Mouse (Mus musculus): ENCODE measurements around the gene Clec4f. TPM values are rescaled to one million over a fixed set of nuclear protein-coding genes. Genes with fewer than 3 reads are reported as not detected.

Gene Clec4f
- polyA plus RNA-seq, 1 experiment from 2014 or later = not detected

DNA sequence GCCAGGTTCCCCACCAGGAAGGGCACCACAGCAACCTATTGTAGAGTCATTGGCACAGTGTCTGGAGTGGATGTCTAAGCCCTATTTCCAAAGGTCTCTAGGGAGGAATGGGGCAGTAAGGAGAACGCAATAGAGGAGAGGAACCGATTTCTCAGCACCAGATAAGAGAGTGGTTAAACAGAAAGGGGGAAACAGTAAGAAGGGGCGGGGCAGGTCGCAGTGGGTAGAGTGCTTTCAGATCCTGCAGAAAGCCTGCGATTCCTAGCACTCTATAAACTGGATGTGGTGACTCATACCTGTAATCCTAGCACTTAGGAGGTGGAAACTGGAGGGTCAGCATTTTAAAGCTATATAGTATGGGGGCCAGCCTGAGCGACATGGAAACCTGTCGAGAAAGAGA, 40.7 kb upstream of the Clec4f start:
- peaks cover 98% of the 10 kb centered on the region for H3K27me3 ChIP-seq (ENCODE audit: control insufficient read depth, insufficient read depth, low read length)
- ATAC-seq (ENCODE audit: low FRiP score) = no peak
- no peaks in the 10 kb centered on the region for H3K36me3 ChIP-seq (replicated peaks; ENCODE audit: control insufficient read depth, insufficient read depth)
- WGBS = 0% methylated on average over 7 of the region's 7 CpGs
- H3K4me3 ChIP-seq (replicated peaks; ENCODE audit: low read length) = no peak overlapping the region
- no peaks in the 10 kb centered on the region for H3K4me1 ChIP-seq (replicated peaks; ENCODE audit: control insufficient read depth, insufficient read depth, low read length)
- no peak overlapping the region for H3K9ac ChIP-seq
- no peaks in the 10 kb centered on the region for H3K9me3 ChIP-seq (ENCODE audit: control insufficient read depth, low read length)
- no peak overlapping the region for H3K4me2 ChIP-seq (replicated peaks)
- no peak overlapping the region for H3K27ac ChIP-seq
- DNase-seq (ENCODE audit: low spot score) = no peak

DNA sequence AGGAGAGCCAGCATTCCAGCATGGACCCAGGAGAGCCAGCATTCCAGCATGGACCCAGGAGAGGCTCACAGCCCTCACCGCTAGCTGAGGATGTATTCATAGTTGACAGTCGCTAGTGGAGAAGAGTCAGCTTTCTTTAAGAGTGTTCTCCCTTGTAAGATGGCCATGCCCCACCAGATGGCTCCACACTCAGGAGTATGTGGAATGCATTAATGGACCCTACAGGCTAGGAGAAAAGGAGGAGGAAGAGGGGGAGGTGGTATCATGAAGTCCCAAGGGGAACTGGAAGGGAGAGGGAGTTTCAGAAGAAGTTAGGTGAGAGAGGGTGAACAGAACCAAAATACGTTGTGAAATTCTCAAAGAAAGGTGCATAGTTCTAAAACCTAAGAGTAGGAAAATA, 39.7 kb upstream of the Clec4f start:
- DNase-seq (ENCODE audit: low spot score) (no peak), ATAC-seq (ENCODE audit: low FRiP score) (no peak)
- no peak overlapping the region for H3K27ac ChIP-seq
- 5% methylated on average over 3 of the region's 3 CpGs for WGBS
- H3K27me3 ChIP-seq (ENCODE audit: control insufficient read depth, insufficient read depth, low read length) = peaks cover 99% of the 10 kb centered on the region
- no peaks in the 10 kb centered on the region for H3K9me3 ChIP-seq (ENCODE audit: control insufficient read depth, low read length)
- no peaks in the 10 kb centered on the region for H3K4me1 ChIP-seq (replicated peaks; ENCODE audit: control insufficient read depth, insufficient read depth, low read length)
- H3K9ac ChIP-seq = no peak overlapping the region
- H3K4me3 ChIP-seq (replicated peaks; ENCODE audit: low read length) = no peak overlapping the region
- no peak overlapping the region for H3K4me2 ChIP-seq (replicated peaks)
- no peaks in the 10 kb centered on the region for H3K36me3 ChIP-seq (replicated peaks; ENCODE audit: control insufficient read depth, insufficient read depth)

DNA sequence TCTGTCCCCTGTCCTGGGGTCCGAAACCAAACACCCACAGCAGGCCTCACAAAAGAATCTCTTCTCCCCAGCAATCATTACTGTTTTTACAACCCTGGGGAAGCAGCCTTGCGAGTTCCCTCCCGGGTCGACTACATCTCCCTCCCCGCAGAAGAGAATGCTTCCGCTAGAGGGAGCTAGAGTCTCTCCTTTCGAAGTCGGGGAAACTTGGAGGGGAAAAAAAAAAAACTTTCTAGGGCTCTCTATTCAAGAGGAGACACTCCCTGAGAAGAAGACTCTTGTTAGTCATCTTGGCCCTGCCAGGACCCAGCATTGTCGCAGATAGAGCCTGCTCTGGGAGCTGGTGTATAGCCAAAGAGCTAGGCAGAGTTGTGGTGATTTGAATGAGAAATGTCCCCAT, 37.8 kb upstream of the Clec4f start:
- no peaks in the 10 kb centered on the region for H3K9me3 ChIP-seq (ENCODE audit: control insufficient read depth, low read length)
- H3K9ac ChIP-seq = no peak overlapping the region
- ATAC-seq (ENCODE audit: low FRiP score) (no peak), DNase-seq (ENCODE audit: low spot score) (peak; percentile 85)
- 0% methylated on average over 9 of the region's 9 CpGs for WGBS
- no peaks in the 10 kb centered on the region for H3K36me3 ChIP-seq (replicated peaks; ENCODE audit: control insufficient read depth, insufficient read depth)
- no peak overlapping the region for H3K27ac ChIP-seq
- H3K4me1 ChIP-seq (replicated peaks; ENCODE audit: control insufficient read depth, insufficient read depth, low read length) = no peaks in the 10 kb centered on the region
- peaks cover 96% of the 10 kb centered on the region for H3K27me3 ChIP-seq (ENCODE audit: control insufficient read depth, insufficient read depth, low read length)
- H3K4me3 ChIP-seq (replicated peaks; ENCODE audit: low read length) = no peak overlapping the region
- no peak overlapping the region for H3K4me2 ChIP-seq (replicated peaks)

DNA sequence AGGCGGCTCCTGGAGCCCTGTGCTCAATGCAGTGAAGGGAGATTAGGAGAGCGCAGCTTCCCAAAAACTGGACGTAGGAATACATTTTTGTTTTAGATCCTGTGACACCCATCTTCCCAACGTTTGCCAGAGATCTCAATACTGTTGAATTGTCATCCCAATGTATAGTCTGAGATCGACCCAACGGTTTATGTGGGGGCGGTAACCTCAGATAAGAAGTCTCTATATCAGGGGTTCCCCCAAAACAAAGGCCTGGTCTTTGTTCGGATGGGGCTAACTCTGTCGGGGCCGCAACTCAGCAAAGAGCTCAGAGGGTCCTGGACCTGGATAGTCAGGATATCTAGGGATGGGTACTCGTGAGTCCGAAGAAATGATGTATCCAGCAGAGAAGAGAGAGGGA, 37.0 kb upstream of the Clec4f start:
- no peak for ATAC-seq (ENCODE audit: low FRiP score)
- H3K4me3 ChIP-seq (replicated peaks; ENCODE audit: low read length) = no peak overlapping the region
- 3% methylated on average over 12 of the region's 12 CpGs for WGBS

DNA sequence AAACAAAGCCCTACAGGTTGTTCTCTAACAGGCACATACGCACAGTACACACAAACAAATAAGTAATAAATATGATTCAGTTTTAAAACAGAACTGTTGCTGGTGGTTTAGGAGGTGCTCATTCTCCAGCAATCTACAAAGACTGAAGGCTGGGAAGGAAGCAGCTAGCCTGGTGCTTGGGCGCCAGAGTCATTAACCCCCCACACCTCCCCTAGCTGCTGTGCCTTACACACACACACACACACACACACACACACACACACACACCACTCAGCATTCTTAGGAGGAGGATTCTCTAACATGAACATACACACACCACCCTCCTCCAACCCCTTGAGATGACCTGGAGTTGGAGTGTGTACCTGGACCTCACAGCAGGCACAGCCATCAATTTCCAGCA, 34.9 kb upstream of the Clec4f start:
- H3K4me3 ChIP-seq (replicated peaks; ENCODE audit: low read length) = no peak overlapping the region
- ATAC-seq (ENCODE audit: low FRiP score) = no peak
- no peak overlapping the region for H3K27ac ChIP-seq
- no peaks in the 10 kb centered on the region for H3K9me3 ChIP-seq (ENCODE audit: control insufficient read depth, low read length)
- DNase-seq (ENCODE audit: low spot score) = no peak
- WGBS = 73% methylated on average over 2 of the region's 2 CpGs
- H3K4me1 ChIP-seq (replicated peaks; ENCODE audit: control insufficient read depth, insufficient read depth, low read length) = no peaks in the 10 kb centered on the region
- H3K4me2 ChIP-seq (replicated peaks) = no peak overlapping the region
- no peaks in the 10 kb centered on the region for H3K36me3 ChIP-seq (replicated peaks; ENCODE audit: control insufficient read depth, insufficient read depth)
- peaks cover 67% of the 10 kb centered on the region for H3K27me3 ChIP-seq (ENCODE audit: control insufficient read depth, insufficient read depth, low read length)
- H3K9ac ChIP-seq = no peak overlapping the region

More for the DNA sequence above, 37.0 kb upstream of the Clec4f start:
- DNase-seq (ENCODE audit: low spot score) = no peak
- no peaks in the 10 kb centered on the region for H3K9me3 ChIP-seq (ENCODE audit: control insufficient read depth, low read length)
- H3K4me1 ChIP-seq (replicated peaks; ENCODE audit: control insufficient read depth, insufficient read depth, low read length) = no peaks in the 10 kb centered on the region
- H3K27me3 ChIP-seq (ENCODE audit: control insufficient read depth, insufficient read depth, low read length) = peaks cover 87% of the 10 kb centered on the region
- no peaks in the 10 kb centered on the region for H3K36me3 ChIP-seq (replicated peaks; ENCODE audit: control insufficient read depth, insufficient read depth)
- H3K27ac ChIP-seq = no peak overlapping the region
- no peak overlapping the region for H3K4me2 ChIP-seq (replicated peaks)
- no peak overlapping the region for H3K9ac ChIP-seq

DNA sequence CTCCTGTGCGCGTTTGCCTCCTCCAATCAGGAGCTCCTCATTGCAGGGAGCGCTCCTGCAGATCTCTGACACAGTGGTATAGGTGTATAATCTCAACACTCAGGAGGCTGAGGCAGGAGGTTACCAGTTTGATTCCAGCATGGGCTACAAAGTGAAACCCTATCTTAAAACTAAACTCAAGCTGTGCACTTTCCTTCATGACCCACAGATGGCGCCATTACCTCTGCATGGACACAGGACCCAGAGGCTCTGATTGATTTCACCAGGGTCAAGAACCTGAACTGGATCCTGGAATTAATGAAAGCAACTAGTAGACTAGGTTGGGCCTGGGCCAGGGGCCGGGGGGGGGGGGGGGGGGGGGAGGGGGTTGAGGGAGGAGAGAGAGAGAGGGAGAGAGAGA, 34.3 kb upstream of the Clec4f start:
- no peak for ATAC-seq (ENCODE audit: low FRiP score)
- Histone ChIP-seq H3K27me3 (ENCODE audit: control insufficient read depth, insufficient read depth, low read length) (peaks cover 61% of the 10 kb centered on the region), H3K9ac (no peak overlapping the region), H3K36me3 (replicated peaks; ENCODE audit: control insufficient read depth, insufficient read depth) (no peaks in the 10 kb centered on the region), H3K4me3 (replicated peaks; ENCODE audit: low read length) (no peak overlapping the region), H3K9me3 (ENCODE audit: control insufficient read depth, low read length) (no peaks in the 10 kb centered on the region), H3K27ac (no peak overlapping the region), H3K4me1 (replicated peaks; ENCODE audit: control insufficient read depth, insufficient read depth, low read length) (no peaks in the 10 kb centered on the region), H3K4me2 (replicated peaks) (no peak overlapping the region)
- peak; percentile 60 for DNase-seq (ENCODE audit: low spot score)
- WGBS = 27% methylated on average over 4 of the region's 5 CpGs

DNA sequence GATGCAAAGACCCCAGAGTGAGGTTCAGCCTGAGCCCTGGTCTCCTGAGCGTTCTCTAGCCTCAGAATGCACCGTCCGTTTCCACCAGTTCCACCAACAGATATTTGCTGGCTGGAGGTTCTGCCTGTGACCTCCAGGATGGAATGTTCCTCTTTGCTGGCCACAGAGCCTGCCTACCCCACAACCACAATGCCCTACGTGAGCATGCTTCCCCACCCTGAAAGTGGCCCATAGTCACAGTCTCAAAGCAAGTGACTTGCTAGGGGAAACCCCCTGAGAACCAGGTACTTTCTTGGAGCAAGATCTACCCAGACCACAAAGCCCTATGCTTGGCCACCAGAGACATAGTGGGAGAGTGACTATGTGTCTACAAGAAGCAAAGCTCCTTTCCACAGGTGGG, 33.4 kb upstream of the Clec4f start:
- 88% methylated on average over 4 of the region's 4 CpGs for WGBS
- no peak overlapping the region for H3K27ac ChIP-seq
- no peak overlapping the region for H3K9ac ChIP-seq
- no peak overlapping the region for H3K4me3 ChIP-seq (replicated peaks; ENCODE audit: low read length)
- H3K4me1 ChIP-seq (replicated peaks; ENCODE audit: control insufficient read depth, insufficient read depth, low read length) = no peaks in the 10 kb centered on the region
- H3K9me3 ChIP-seq (ENCODE audit: control insufficient read depth, low read length) = no peaks in the 10 kb centered on the region
- H3K4me2 ChIP-seq (replicated peaks) = no peak overlapping the region
- DNase-seq (ENCODE audit: low spot score) (no peak), ATAC-seq (ENCODE audit: low FRiP score) (no peak)
- peaks cover 52% of the 10 kb centered on the region for H3K27me3 ChIP-seq (ENCODE audit: control insufficient read depth, insufficient read depth, low read length)
- H3K36me3 ChIP-seq (replicated peaks; ENCODE audit: control insufficient read depth, insufficient read depth) = no peaks in the 10 kb centered on the region

DNA sequence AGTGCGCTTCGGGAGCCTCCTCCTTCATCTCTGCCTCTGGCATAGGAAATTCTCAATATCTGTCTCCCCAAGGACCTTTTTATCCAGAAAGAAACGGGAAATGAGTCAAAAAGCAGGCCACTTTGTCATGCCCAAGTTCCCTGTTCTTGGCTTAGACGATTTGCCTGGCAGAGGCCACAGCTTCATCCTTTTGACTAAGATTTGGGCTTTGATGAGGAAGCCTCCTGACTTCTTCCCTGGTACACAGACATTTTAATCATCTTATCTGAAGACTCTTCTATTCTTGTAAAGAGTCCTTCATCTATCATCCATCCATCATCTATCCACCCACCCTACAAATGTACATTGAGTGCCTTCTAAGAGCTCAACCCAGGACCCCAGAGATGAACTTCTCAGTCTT, 21.8 kb upstream of the Clec4f start, which contains the start of gene Cd207:
Gene Cd207, minus strand, starts transcription at position 101 of the 400 bp plus-strand sequence.
- Histone ChIP-seq H3K4me2 (replicated peaks) (no peak within 1 kb of the TSS), H3K27ac (no peak within 1 kb of the TSS), H3K9ac (no peak within 1 kb of the TSS), H3K4me1 (replicated peaks; ENCODE audit: control insufficient read depth, insufficient read depth, low read length) (no peaks in the 10 kb centered on the region), H3K4me3 (replicated peaks; ENCODE audit: low read length) (no peak within 1 kb of the TSS), H3K9me3 (ENCODE audit: control insufficient read depth, low read length) (no peaks in the 10 kb centered on the region), H3K27me3 (ENCODE audit: control insufficient read depth, insufficient read depth, low read length) (0 out of 2 replicates have a peak, but pooled peaks cover 5% of the 10 kb centered on the region), H3K36me3 (replicated peaks; ENCODE audit: control insufficient read depth, insufficient read depth) (no peaks in the 10 kb centered on the region)
- ATAC-seq (ENCODE audit: low FRiP score) (no peak), DNase-seq (ENCODE audit: low spot score) (no peak)
- 73% methylated on average over 4 of the region's 4 CpGs for WGBS

DNA sequence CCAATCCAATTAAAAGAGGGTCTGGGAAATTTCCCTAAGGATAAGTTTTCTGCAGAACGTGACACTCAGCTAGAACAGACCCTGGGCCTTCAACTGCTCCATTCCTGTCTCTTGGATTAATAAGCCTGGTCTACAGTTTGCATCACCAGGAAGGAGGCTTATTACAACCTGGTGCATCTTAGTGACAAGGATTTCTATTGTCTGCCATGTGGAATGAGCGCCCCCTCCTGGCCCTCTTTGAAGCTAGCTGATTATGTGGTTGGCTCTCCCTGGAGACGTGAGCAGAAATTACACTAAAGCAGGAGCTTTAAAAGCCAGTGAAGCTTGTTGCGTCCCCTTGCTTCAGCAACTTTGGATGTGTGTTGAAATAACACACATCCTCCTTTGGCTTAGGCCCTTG, 17.4 kb upstream of the Clec4f start:
- H3K9me3 ChIP-seq (ENCODE audit: control insufficient read depth, low read length) = no peaks in the 10 kb centered on the region
- DNase-seq (ENCODE audit: low spot score) (peak; percentile 87), ATAC-seq (ENCODE audit: low FRiP score) (peak; percentile 37; the same call in 1 of the 2 replicates)
- H3K4me2 ChIP-seq (replicated peaks) = no peak overlapping the region
- H3K4me3 ChIP-seq (replicated peaks; ENCODE audit: low read length) = no peak overlapping the region
- no peak overlapping the region for H3K9ac ChIP-seq
- no peak overlapping the region for H3K27ac ChIP-seq
- H3K4me1 ChIP-seq (replicated peaks; ENCODE audit: control insufficient read depth, insufficient read depth, low read length) = no peaks in the 10 kb centered on the region
- no peaks in the 10 kb centered on the region for H3K36me3 ChIP-seq (replicated peaks; ENCODE audit: control insufficient read depth, insufficient read depth)
- WGBS = 9% methylated on average over 4 of the region's 4 CpGs
- H3K27me3 ChIP-seq (ENCODE audit: control insufficient read depth, insufficient read depth, low read length) = 0 out of 2 replicates have a peak, but pooled peaks cover 2% of the 10 kb centered on the region

DNA sequence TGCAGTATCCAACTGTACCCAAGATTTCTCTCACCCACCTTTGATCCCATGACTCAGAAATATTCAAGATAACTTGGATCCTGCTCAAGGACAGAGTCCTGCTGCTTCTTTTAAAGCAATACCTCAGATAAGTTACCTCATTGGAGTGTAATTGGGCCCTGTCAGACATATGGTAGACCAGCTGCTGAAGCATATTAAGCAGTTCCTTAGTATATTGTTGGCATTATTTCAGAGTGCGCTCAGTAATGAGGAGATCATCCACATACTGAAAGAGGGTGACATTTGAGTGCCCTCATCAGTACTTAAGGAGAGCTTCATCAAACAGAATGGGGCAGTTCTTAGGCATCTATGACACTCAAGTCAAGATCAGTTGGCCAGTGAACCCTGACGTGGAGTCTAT, 9.0 kb upstream of the Clec4f start:
- no peaks in the 10 kb centered on the region for H3K9me3 ChIP-seq (ENCODE audit: control insufficient read depth, low read length)
- DNase-seq (ENCODE audit: low spot score) = no peak
- H3K9ac ChIP-seq = no peak overlapping the region
- H3K27ac ChIP-seq = no peak overlapping the region
- ATAC-seq (ENCODE audit: low FRiP score) = no peak
- no peak overlapping the region for H3K4me3 ChIP-seq (replicated peaks; ENCODE audit: low read length)
- no peak overlapping the region for H3K4me2 ChIP-seq (replicated peaks)
- H3K36me3 ChIP-seq (replicated peaks; ENCODE audit: control insufficient read depth, insufficient read depth) = no peaks in the 10 kb centered on the region
- no peaks in the 10 kb centered on the region for H3K27me3 ChIP-seq (ENCODE audit: control insufficient read depth, insufficient read depth, low read length)
- WGBS = 95% methylated on average over 2 of the region's 2 CpGs
- H3K4me1 ChIP-seq (replicated peaks; ENCODE audit: control insufficient read depth, insufficient read depth, low read length) = no peaks in the 10 kb centered on the region

All from hindbrain, embryonic 14.5 days (tissue).